Mouse (Mus musculus) MEL (cell line): Measurements from ENCODE around the gene Nek9. TPM values are rescaled to one million over a fixed set of nuclear protein-coding genes. Genes with fewer than 3 reads are reported as not detected.

ENCODE experiments used
- DNase-seq: peaks from one replicate; pipeline ENCODE4 v3.0.0; 2011; ENCODE audit warnings: low read depth, low spot score
- H3K27ac ChIP-seq: 2 replicates; pipeline ENCODE4 v1.5.1; 2012; ENCODE audit warnings: low read depth, mild to moderate bottlenecking, control low read depth, low read length, moderate library complexity; ENCODE audit not compliant: control insufficient read depth
- H3K27me3 ChIP-seq, 2 experiments: fragments of 150-350 bp in 1 of 2; sonication (generic) in 1 of 2; 2 replicates each; pipeline ENCODE4 v1.6.1; 2012; ENCODE audit warnings: low read length in 2 of 2, mild to moderate bottlenecking in 2 of 2, improper control_type of control experiment in 1 of 2, moderate library complexity in 1 of 2; ENCODE audit not compliant: insufficient read depth in 2 of 2, control insufficient read depth in 1 of 2
- H3K36me3 ChIP-seq, 2 experiments: 2 replicates each; pipeline ENCODE4 v1.6.1; 2012 to 2014; ENCODE audit warnings: low read length in 2 of 2, improper control_type of control experiment in 1 of 2, inconsistent platforms in 1 of 2, mild to moderate bottlenecking in 1 of 2; ENCODE audit not compliant: insufficient read depth in 2 of 2, control insufficient read depth in 1 of 2
- H3K4me1 ChIP-seq, 2 experiments: fragments of 150-350 bp in 1 of 2; sonication (generic) in 1 of 2; 2 replicates each; pipeline ENCODE4 v1.6.1; 2012; ENCODE audit warnings: low read length in 2 of 2, improper control_type of control experiment in 1 of 2, mild to moderate bottlenecking in 1 of 2; ENCODE audit not compliant: insufficient read depth in 2 of 2, control insufficient read depth in 1 of 2
- H3K4me3 ChIP-seq, 2 experiments: fragments of 150-350 bp in 1 of 2; sonication (generic) in 1 of 2; 2 replicates each; pipeline ENCODE4 v1.5.1; 2012; ENCODE audit warnings: low read depth in 2 of 2, low read length in 2 of 2, mild to moderate bottlenecking in 2 of 2, moderate library complexity in 2 of 2, control low read depth in 1 of 2, improper control_type of control experiment in 1 of 2; ENCODE audit not compliant: control insufficient read depth in 1 of 2, insufficient read depth in 1 of 2
- H3K79me2 ChIP-seq: 2 replicates; pipeline ENCODE4 v1.6.1; 2012; ENCODE audit warnings: mild to moderate bottlenecking, low read length, moderate library complexity; ENCODE audit not compliant: control insufficient read depth, poor library complexity, insufficient read depth
- H3K9ac ChIP-seq: 2 replicates; pipeline ENCODE4 v1.6.1; 2012; ENCODE audit warnings: low read depth, mild to moderate bottlenecking, control low read depth, low read length, moderate library complexity; ENCODE audit not compliant: control insufficient read depth, poor library complexity, severe bottlenecking
- H3K9me3 ChIP-seq: fragments of 150-350 bp; sonication (generic); replicated peaks from 2 replicates; pipeline ENCODE4 v1.6.1; 2012; ENCODE audit warnings: mild to moderate bottlenecking, low read length, improper control_type of control experiment, moderate library complexity; ENCODE audit not compliant: insufficient read depth
- CHD1 ChIP-seq: IDR thresholded peaks from 2 replicates; pipeline ENCODE4 v1.6.1; 2012; ENCODE audit warnings: low read depth, mild to moderate bottlenecking, inconsistent platforms, low read length, improper control_type of control experiment
- E2F4 ChIP-seq: IDR thresholded peaks from 2 replicates; pipeline ENCODE4 v1.6.1; 2011; ENCODE audit warnings: low read depth, low read length, improper control_type of control experiment, borderline replicate concordance
- EP300 ChIP-seq, 2 experiments: IDR thresholded peaks; 2 replicates each; pipeline ENCODE4 v1.6.1; 2011; ENCODE audit warnings: improper control_type of control experiment in 2 of 2, low read length in 2 of 2, low read depth in 1 of 2, mild to moderate bottlenecking in 1 of 2
- ETS1 ChIP-seq: IDR thresholded peaks from 2 replicates; pipeline ENCODE4 v1.6.1; 2012; ENCODE audit warnings: low read depth, mild to moderate bottlenecking, inconsistent platforms, low read length, improper control_type of control experiment, moderate library complexity
- GABPA ChIP-seq: IDR thresholded peaks from 2 replicates; pipeline ENCODE4 v1.6.1; 2012; ENCODE audit warnings: low read depth, mild to moderate bottlenecking, inconsistent platforms, low read length, improper control_type of control experiment, moderate library complexity
- JUND ChIP-seq: IDR thresholded peaks from 2 replicates; pipeline ENCODE4 v1.6.1; 2011; ENCODE audit warnings: low read depth, mild to moderate bottlenecking, improper control_type of control experiment, low read length
- KAT2A ChIP-seq: conservative IDR thresholded peaks from 2 replicates; pipeline ENCODE4 v1.6.1; 2012; ENCODE audit warnings: low read depth, low read length, improper control_type of control experiment, inconsistent platforms
- MAFK ChIP-seq: IDR thresholded peaks from 2 replicates; pipeline ENCODE4 v1.6.1; 2011; ENCODE audit warnings: low read depth, mild to moderate bottlenecking, low read length, improper control_type of control experiment, borderline replicate concordance
- MAX ChIP-seq: IDR thresholded peaks from 2 replicates; pipeline ENCODE4 v1.6.1; 2011; ENCODE audit warnings: low read length, improper control_type of control experiment
- MXI1 ChIP-seq: IDR thresholded peaks from 2 replicates; pipeline ENCODE4 v1.6.1; 2011; ENCODE audit warnings: mild to moderate bottlenecking, low read depth, low read length, improper control_type of control experiment
- MYC ChIP-seq: IDR thresholded peaks from 2 replicates; pipeline ENCODE4 v1.6.1; 2011; ENCODE audit warnings: low read depth, mild to moderate bottlenecking, low read length, improper control_type of control experiment, moderate library complexity
- NELFE ChIP-seq: IDR thresholded peaks from 2 replicates; pipeline ENCODE4 v1.6.1; 2011; ENCODE audit warnings: low read depth, low read length, improper control_type of control experiment
- RAD21 ChIP-seq: IDR thresholded peaks from 2 replicates; pipeline ENCODE4 v1.6.1; 2011; ENCODE audit warnings: mild to moderate bottlenecking, low read depth, low read length, improper control_type of control experiment
- RCOR1 ChIP-seq: IDR thresholded peaks from 2 replicates; pipeline ENCODE4 v1.6.1; 2012; ENCODE audit warnings: low read depth, mild to moderate bottlenecking, inconsistent platforms, low read length, improper control_type of control experiment
- TAL1 ChIP-seq: IDR thresholded peaks from 2 replicates; pipeline ENCODE4 v1.6.1; 2012; ENCODE audit warnings: mild to moderate bottlenecking, inconsistent platforms, low read length, moderate library complexity, mixed read lengths
- USF1 ChIP-seq: IDR thresholded peaks from 2 replicates; pipeline ENCODE4 v1.6.1; 2014; ENCODE audit warnings: low read depth, mild to moderate bottlenecking, inconsistent platforms, low read length, improper control_type of control experiment, moderate library complexity
- USF2 ChIP-seq, 2 experiments: IDR thresholded peaks; 2 replicates each; pipeline ENCODE4 v1.6.1; 2011 to 2012; ENCODE audit warnings: improper control_type of control experiment in 2 of 2, low read length in 2 of 2, borderline replicate concordance in 1 of 2, inconsistent platforms in 1 of 2, low read depth in 1 of 2, mild to moderate bottlenecking in 1 of 2; ENCODE audit not compliant: insufficient read depth in 1 of 2
- ZMIZ1 ChIP-seq: IDR thresholded peaks from 2 replicates; pipeline ENCODE4 v1.6.1; 2012; ENCODE audit warnings: low read depth, mild to moderate bottlenecking, inconsistent platforms, low read length, improper control_type of control experiment, moderate library complexity
- ZNF384 ChIP-seq: IDR thresholded peaks from 2 replicates; pipeline ENCODE4 v1.6.1; 2012; ENCODE audit warnings: low read depth, mild to moderate bottlenecking, inconsistent platforms, low read length, improper control_type of control experiment
- polyA plus RNA-seq, 2 experiments: library from polyadenylated mRNA; stranded (reverse) in 1 of 2; unstranded in 1 of 2; fragments of >175 nt in 1 of 2; fragments of >200 nt in 1 of 2; gene quantifications; 2 replicates each; pipeline versions ENCODE4 v1.2.1 to v1.2.4; 2012; ENCODE audit warnings: low replicate concordance in 2 of 2, low read depth in 1 of 2; ENCODE audit not compliant: insufficient read length in 2 of 2, insufficient read depth in 1 of 2, missing spikeins in 1 of 2
- total RNA-seq: library from RNA; depleted of rRNA; stranded (reverse); fragments of 300-350 nt; gene quantifications from 2 replicates; pipeline ENCODE4 v1.2.3, GENCODE M21; 2012

Nek9 gene
- total and polyA plus RNA-seq, 3 experiments = 23.4 to 32.2 TPM; not detected in 1

DNA sequence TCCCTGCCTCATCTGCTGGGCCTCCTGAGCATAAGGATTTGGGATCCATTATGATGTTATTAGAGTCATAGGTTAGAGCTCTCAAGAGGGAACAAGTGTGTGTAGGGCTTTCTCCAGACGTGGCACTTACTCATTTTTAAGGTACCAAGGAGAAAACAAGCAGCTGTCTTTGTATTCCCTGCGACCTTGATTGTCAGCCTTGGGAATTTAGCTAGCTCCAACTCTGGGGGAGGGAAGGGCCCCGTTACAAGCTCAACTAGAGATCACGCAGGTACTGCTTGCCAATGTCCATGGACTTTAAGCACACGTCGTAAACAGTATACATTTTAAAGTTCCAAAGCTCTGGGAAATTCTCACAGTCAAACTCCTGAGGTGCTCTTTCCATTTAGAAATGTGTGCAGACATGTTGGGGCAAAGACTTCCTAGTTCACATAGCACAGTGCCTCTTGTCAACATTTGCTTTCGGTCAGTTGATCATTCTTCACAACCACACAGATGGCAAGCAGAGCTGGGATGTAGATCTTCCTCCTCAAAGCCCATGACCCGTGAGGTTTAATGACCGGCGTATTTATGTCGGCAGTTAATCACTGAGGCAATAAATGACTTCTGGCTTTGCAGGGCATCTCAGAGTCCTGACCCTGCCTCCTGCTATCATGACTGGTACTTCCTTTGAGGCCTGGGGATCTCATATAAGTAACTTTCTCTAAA is 40.9 kb downstream of the Nek9 start:
- Histone ChIP-seq H3K9me3 (no peaks in the 10 kb centered on the region), H3K27me3 (no peaks in the 10 kb centered on the region), H3K36me3 (no peaks in the 10 kb centered on the region; a peak in 1 of 4 replicates), H3K9ac (no peak overlapping the region), H3K79me2 (no peaks in the 10 kb centered on the region), H3K4me3 (no peak overlapping the region), H3K27ac (no peak overlapping the region), H3K4me1 (no peaks in the 10 kb centered on the region)
- no peak for TF ChIP-seq ZNF384
- TF ChIP-seq MXI1 = no peak
- no peak for TF ChIP-seq E2F4
- TF ChIP-seq RCOR1 = no peak
- TF ChIP-seq KAT2A = no peak
- no peak for TF ChIP-seq GABPA
- no peak for TF ChIP-seq USF1
- no peak for TF ChIP-seq MAX
- no peak for TF ChIP-seq TAL1
- TF ChIP-seq CHD1 = no peak
- no peak for TF ChIP-seq ZMIZ1
- no peak for TF ChIP-seq EP300 (IDR thresholded peaks at IDR 0.05; ENCODE audit: low read depth in 1 of 2, low read length in 2 of 2)
- no peak for DNase-seq

DNA sequence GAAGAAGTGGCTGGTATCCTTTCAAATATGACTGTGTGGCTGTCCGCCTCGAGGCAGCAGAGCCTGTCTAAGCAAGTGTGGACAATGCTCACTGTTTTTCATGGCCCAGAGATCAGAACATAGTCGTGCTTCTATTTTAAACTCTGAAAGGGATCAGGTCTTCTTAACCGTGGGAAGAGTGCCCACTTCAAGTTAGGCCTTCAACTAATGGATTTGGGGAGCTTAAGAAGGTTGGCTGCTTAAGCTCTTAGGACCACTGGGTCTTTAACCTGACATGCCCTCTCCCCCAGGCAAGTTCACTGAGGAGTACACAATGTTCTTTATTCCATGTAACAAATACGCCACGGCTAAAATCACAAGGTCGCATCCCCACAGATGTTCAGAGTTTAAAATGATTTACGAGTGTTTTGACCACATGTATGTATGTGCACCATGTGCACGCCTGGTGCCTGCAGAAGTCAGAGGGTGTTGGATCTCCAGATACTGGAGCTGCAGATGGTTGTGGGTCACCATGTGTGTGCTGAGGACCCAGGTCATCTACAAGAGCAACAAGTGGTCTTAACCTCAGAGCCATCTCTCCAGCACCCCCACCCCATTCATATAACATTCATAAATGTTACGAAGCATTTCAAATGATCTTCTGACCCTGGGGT is 41.7 kb downstream of the Nek9 start:
- no peak for DNase-seq
- Histone ChIP-seq H3K9me3 (no peaks in the 10 kb centered on the region), H3K4me3 (no peak overlapping the region), H3K4me1 (no peaks in the 10 kb centered on the region), H3K27ac (no peak overlapping the region), H3K36me3 (no peaks in the 10 kb centered on the region), H3K79me2 (no peaks in the 10 kb centered on the region), H3K27me3 (no peaks in the 10 kb centered on the region), H3K9ac (no peak overlapping the region)
- TF ChIP-seq NELFE (no peak), MAX (0 out of 2 replicates have a peak, but pooled peaks have one; percentile 24)

DNA sequence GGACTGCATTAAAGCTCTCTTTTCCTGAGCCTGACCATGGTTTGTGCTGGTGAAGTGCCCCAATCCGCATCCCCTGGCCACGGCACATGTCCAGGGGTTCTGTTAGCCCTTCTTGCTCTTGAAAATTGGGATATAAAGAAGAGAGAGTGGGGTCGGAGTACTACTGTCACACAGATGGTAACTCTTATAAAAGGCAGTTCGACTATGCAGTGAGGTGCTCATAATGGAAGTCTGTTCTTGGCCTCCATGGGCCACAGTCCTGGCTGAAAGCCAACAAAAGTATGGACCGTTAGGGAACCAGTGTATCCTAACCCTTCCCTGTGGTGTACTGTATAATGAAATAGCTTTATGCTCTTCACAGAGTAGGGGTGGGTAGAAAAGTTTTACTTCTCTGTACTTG is 42.2 kb downstream of the Nek9 start:
- TF ChIP-seq RAD21 (no peak), MAX (no peak), GABPA (no peak), RCOR1 (no peak), TAL1 (no peak), MYC (no peak), USF1 (no peak), USF2 (IDR thresholded peaks at IDR 0.05; ENCODE audit: borderline replicate concordance in 1 of 2, insufficient read depth in 1 of 2, low read depth in 1 of 2, low read length in 2 of 2) (no peak), EP300 (IDR thresholded peaks at IDR 0.05; ENCODE audit: low read depth in 1 of 2, low read length in 2 of 2) (no peak), JUND (no peak), ETS1 (no peak), MAFK (no peak)

More for the DNA sequence above, 42.2 kb downstream of the Nek9 start:
- Histone ChIP-seq H3K9ac (no peak overlapping the region), H3K36me3 (peaks cover 0 to 4% of the 10 kb centered on the region in 2 experiments; a peak in 1 of 4 replicates), H3K27ac (no peak overlapping the region), H3K27me3 (no peaks in the 10 kb centered on the region), H3K79me2 (no peaks in the 10 kb centered on the region), H3K4me1 (peaks cover 2% of the 10 kb centered on the region in 2 experiments; a peak in 3 of 4 replicates), H3K4me3 (no peak overlapping the region), H3K9me3 (no peaks in the 10 kb centered on the region)
- no peak for DNase-seq
